Mouse (Mus musculus): Measurements from ENCODE around the gene Glrx5. TPM values are rescaled to one million over a fixed set of nuclear protein-coding genes. Genes with fewer than 3 reads are reported as not detected.

Gene Glrx5
- polyA plus RNA-seq, 1 experiment from 2014 or later: 184 TPM

DNA sequence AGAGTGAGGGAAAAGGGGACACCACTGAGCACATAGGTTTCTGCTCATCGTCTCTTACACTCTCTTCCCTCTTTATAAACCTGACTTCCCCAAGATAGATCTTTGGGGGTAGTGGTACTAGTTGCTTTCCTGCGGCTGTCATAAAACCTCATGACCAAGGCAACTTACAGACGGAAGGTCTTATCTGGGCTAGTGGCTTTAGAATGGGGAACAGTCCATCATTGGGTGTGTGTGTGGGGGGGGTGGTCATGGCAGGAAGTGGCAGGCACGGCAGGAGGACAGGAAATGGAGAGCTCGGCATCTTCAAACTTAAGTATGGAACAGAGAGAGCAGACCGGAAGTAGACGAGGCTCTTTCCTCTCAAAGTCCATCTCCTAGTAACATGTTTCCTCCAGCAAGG lies 32.6 kb downstream of the Glrx5 start:
- H3K36me3 ChIP-seq: no peaks in the 10 kb centered on the region
- no peak overlapping the region for H3K9ac ChIP-seq
- H3K27me3 ChIP-seq (replicated peaks): no peaks in the 10 kb centered on the region
- no peak for ATAC-seq (ENCODE audit: low FRiP score, low read depth)
- no peaks in the 10 kb centered on the region; the same call in 1 of the 2 replicates for H3K4me1 ChIP-seq
- H3K27ac ChIP-seq: no peak overlapping the region
- no peak overlapping the region for H3K4me2 ChIP-seq (replicated peaks)
- H3K9me3 ChIP-seq: no peaks in the 10 kb centered on the region
- 95% methylated on average over 7 of the region's 7 CpGs for WGBS
- H3K4me3 ChIP-seq: no peak overlapping the region

DNA sequence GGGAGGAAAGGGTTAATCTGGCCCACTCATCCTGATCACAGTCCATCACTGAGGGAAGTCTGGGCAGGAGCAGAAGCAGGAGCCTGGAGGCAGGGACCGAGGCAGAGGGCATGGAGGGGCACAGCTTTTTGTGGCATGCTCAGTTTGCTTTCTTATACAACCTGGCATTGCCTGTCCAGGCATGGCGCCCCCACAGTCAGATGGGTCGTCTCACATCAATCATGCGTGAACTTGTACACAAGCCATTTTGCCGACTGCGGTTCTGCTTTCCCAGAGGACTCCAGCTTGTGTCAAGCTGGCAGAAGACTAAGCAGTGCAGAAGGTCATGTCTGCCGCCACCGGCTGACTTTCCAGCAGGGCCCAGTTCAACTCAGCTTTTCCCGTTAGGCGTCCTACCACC lies 34.0 kb downstream of the Glrx5 start:
- H3K4me1 ChIP-seq: no peaks in the 10 kb centered on the region; the same call in 1 of the 2 replicates
- WGBS: 73% methylated on average over 10 of the region's 10 CpGs
- ATAC-seq (ENCODE audit: low FRiP score, low read depth): no peak
- H3K9me3 ChIP-seq: no peaks in the 10 kb centered on the region
- no peaks in the 10 kb centered on the region for H3K27me3 ChIP-seq (replicated peaks)
- H3K27ac ChIP-seq: no peak overlapping the region
- no peaks in the 10 kb centered on the region for H3K36me3 ChIP-seq
- H3K4me2 ChIP-seq (replicated peaks): no peak overlapping the region
- H3K9ac ChIP-seq: no peak overlapping the region
- H3K4me3 ChIP-seq: no peak overlapping the region

DNA sequence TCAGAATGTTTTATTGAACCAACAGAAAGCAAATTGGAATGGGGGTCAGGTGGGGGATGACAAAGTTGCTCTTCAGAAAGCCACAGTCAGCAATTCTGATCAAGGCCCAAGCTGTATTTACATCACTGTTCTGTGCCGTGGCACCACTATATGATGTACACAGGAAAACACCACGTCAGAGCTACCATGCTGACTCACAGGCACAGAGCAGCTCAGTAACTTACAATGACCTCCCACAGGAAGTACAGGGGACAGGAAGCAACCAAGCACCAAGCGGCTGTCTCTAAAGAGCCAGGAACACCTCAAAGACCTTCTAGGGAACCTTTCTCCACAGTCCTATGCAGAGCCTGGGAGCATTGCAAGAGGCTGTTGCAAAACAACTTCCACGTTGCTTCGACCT lies 36.4 kb downstream of the Glrx5 start:
- Histone ChIP-seq H3K9me3 (no peaks in the 10 kb centered on the region), H3K9ac (no peak overlapping the region), H3K27ac (no peak overlapping the region), H3K4me3 (no peak overlapping the region), H3K36me3 (no peaks in the 10 kb centered on the region), H3K4me1 (no peaks in the 10 kb centered on the region; the same call in 1 of the 2 replicates), H3K27me3 (replicated peaks) (no peaks in the 10 kb centered on the region), H3K4me2 (replicated peaks) (no peak overlapping the region)
- WGBS: 82% methylated on average over 5 of the region's 5 CpGs
- ATAC-seq (ENCODE audit: low FRiP score, low read depth): no peak

- Histone ChIP-seq H3K4me3 (no peak overlapping the region), H3K4me1 (no peaks in the 10 kb centered on the region; the same call in 1 of the 2 replicates), H3K36me3 (no peaks in the 10 kb centered on the region), H3K9me3 (no peaks in the 10 kb centered on the region), H3K27me3 (replicated peaks) (no peaks in the 10 kb centered on the region), H3K27ac (no peak overlapping the region), H3K4me2 (replicated peaks) (no peak overlapping the region), H3K9ac (no peak overlapping the region)
- no peak for ATAC-seq (ENCODE audit: low FRiP score, low read depth)
- 40% methylated on average over 9 of the region's 9 CpGs for WGBS
Measured at GRCm38 (mm10) chr12:105073708-105074107, 41.2 kb downstream of the Glrx5 start.

DNA sequence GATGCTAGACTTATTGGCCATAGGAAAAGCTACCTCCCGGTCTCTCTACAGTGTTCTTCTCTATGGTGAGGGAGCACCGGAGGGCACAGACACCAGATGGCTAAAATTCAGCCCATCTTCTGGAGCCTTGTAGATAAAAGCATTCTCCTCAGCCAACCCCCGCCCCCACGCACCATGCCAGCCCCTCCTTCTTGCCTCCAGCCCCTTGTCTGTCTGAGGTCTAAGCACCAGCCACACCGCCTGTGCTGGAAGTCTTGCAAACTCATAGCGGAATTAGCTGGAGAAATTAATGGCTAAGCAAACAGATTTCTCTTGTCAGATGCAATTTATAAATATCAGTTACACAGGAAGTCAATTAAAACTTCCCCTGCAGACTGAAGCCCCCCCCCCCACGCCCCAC lies 43.0 kb downstream of the Glrx5 start:
- no peak for ATAC-seq (ENCODE audit: low FRiP score, low read depth)
- Histone ChIP-seq H3K9me3 (no peaks in the 10 kb centered on the region), H3K27me3 (replicated peaks) (no peaks in the 10 kb centered on the region), H3K36me3 (no peaks in the 10 kb centered on the region), H3K4me3 (no peak overlapping the region), H3K4me2 (replicated peaks) (no peak overlapping the region), H3K4me1 (no peaks in the 10 kb centered on the region), H3K27ac (no peak overlapping the region), H3K9ac (no peak overlapping the region)
- WGBS: 63% methylated on average over 7 of the region's 7 CpGs

DNA sequence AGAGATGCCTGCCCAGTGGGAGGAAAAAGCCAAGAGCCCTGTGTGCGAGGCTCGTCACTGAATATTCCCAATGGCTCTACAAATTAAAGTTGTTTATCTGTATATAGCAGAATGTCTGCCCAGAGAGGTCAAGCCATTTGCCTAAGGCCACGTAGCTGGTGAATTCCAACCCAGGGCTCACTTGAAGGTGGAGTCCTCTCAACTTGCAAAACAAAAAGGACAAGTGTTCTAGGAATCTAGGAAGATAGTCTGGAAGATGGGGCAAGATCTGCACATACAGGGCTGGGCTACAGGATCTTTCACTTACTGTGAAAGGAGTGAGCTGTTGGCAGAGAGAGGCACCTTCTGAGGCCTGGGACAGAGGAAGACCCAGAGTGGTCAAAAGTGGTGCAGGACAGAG lies 44.0 kb downstream of the Glrx5 start:
- Histone ChIP-seq H3K27me3 (replicated peaks) (no peaks in the 10 kb centered on the region), H3K9ac (no peak overlapping the region), H3K4me3 (no peak overlapping the region), H3K27ac (no peak overlapping the region), H3K36me3 (no peaks in the 10 kb centered on the region), H3K9me3 (no peaks in the 10 kb centered on the region), H3K4me1 (no peaks in the 10 kb centered on the region), H3K4me2 (replicated peaks) (no peak overlapping the region)
- WGBS: 79% methylated on average over 3 of the region's 3 CpGs
- no peak for ATAC-seq (ENCODE audit: low FRiP score, low read depth)

- H3K4me2 ChIP-seq (replicated peaks): no peak overlapping the region
- ATAC-seq (ENCODE audit: low FRiP score, low read depth): no peak
- no peak overlapping the region for H3K9ac ChIP-seq
- H3K9me3 ChIP-seq: no peaks in the 10 kb centered on the region
- H3K27ac ChIP-seq: no peak overlapping the region
- no peak overlapping the region for H3K4me3 ChIP-seq
- H3K4me1 ChIP-seq: no peaks in the 10 kb centered on the region
- H3K36me3 ChIP-seq: no peaks in the 10 kb centered on the region
- H3K27me3 ChIP-seq (replicated peaks): no peaks in the 10 kb centered on the region
- 93% methylated on average over 2 of the region's 2 CpGs for WGBS
Measured at GRCm38 (mm10) chr12:105077232-105077631, 44.7 kb downstream of the Glrx5 start.

DNA sequence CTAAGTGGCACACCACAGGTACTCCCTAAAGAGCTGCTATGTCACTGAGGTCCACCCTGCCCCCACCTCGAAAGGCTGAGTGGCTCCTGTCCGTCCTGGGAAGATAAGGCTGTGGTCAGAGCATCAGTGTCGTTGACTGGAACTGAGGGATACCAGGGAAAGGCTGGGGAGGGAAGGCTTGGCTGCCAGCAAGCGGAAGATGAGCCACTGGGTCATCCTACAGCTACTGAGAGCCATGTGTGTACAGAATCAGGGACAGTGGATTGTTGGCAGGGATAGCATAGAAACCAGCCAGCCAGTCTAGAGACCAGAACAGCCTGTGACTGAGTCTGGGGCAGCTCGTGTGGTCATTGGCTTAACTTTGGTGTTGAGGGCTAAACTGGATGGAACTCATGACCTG lies 51.7 kb downstream of the Glrx5 start:
- Histone ChIP-seq H3K9ac (no peak overlapping the region), H3K4me1 (peaks cover 2% of the 10 kb centered on the region; the same call in 1 of the 2 replicates), H3K4me3 (no peak overlapping the region), H3K27ac (no peak overlapping the region), H3K36me3 (no peaks in the 10 kb centered on the region), H3K27me3 (replicated peaks) (no peaks in the 10 kb centered on the region), H3K9me3 (no peaks in the 10 kb centered on the region), H3K4me2 (replicated peaks) (no peak overlapping the region)
- WGBS: 77% methylated on average over 5 of the region's 5 CpGs
- ATAC-seq (ENCODE audit: low FRiP score, low read depth): no peak

- H3K9ac ChIP-seq: no peak overlapping the region
- 63% methylated on average over 6 of the region's 6 CpGs for WGBS
- ATAC-seq (ENCODE audit: low FRiP score, low read depth): no peak
- peaks cover 4% of the 10 kb centered on the region; the same call in 1 of the 2 replicates for H3K4me1 ChIP-seq
- no peaks in the 10 kb centered on the region for H3K9me3 ChIP-seq
- H3K27me3 ChIP-seq (replicated peaks): no peaks in the 10 kb centered on the region
- H3K36me3 ChIP-seq: no peaks in the 10 kb centered on the region
- no peak overlapping the region for H3K4me3 ChIP-seq
- no peak overlapping the region for H3K4me2 ChIP-seq (replicated peaks)
- no peak overlapping the region for H3K27ac ChIP-seq
Measured at GRCm38 (mm10) chr12:105084816-105085215, 52.3 kb downstream of the Glrx5 start.

- Histone ChIP-seq H3K4me3 (no peak overlapping the region), H3K4me1 (peaks cover 4% of the 10 kb centered on the region; the same call in 1 of the 2 replicates), H3K36me3 (no peaks in the 10 kb centered on the region), H3K9me3 (no peaks in the 10 kb centered on the region), H3K27me3 (replicated peaks) (no peaks in the 10 kb centered on the region), H3K9ac (no peak overlapping the region), H3K4me2 (replicated peaks) (no peak overlapping the region), H3K27ac (no peak overlapping the region)
- no peak for ATAC-seq (ENCODE audit: low FRiP score, low read depth)
- WGBS: 76% methylated on average over 12 of the region's 12 CpGs
Measured at GRCm38 (mm10) chr12:105085296-105085695, 52.8 kb downstream of the Glrx5 start.

- peaks cover 4% of the 10 kb centered on the region; the same call in 1 of the 2 replicates for H3K4me1 ChIP-seq
- 95% methylated on average over 6 of the region's 6 CpGs for WGBS
- no peaks in the 10 kb centered on the region for H3K36me3 ChIP-seq
- no peaks in the 10 kb centered on the region for H3K9me3 ChIP-seq
- ATAC-seq (ENCODE audit: low FRiP score, low read depth): no peak
- H3K9ac ChIP-seq: no peak overlapping the region
- H3K4me3 ChIP-seq: no peak overlapping the region
- H3K4me2 ChIP-seq (replicated peaks): no peak overlapping the region
- no peaks in the 10 kb centered on the region for H3K27me3 ChIP-seq (replicated peaks)
- no peak overlapping the region for H3K27ac ChIP-seq
Measured at GRCm38 (mm10) chr12:105086781-105087180, 54.3 kb downstream of the Glrx5 start.

DNA sequence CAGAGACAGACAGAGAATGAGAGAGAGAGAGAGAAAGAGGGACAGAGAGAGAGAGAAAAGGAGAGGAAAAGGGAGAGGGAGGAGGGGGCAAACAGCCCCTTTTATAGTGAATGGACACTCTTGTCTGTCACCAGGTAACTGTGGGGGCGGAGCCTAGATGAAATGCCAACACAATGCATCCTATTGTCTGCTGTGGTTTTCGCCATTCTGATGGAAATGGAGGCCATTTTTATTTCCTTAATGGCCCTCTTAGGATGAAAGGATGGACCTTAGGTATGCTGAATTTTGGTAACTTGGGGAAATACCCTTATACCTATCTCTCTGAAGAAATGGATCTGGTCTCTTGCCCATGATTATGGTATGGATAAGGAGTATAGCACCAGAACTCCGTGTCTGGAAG lies 54.9 kb downstream of the Glrx5 start:
- Histone ChIP-seq H3K36me3 (no peaks in the 10 kb centered on the region), H3K27me3 (replicated peaks) (no peaks in the 10 kb centered on the region), H3K9ac (no peak overlapping the region), H3K4me3 (no peak overlapping the region), H3K4me2 (replicated peaks) (no peak overlapping the region), H3K27ac (no peak overlapping the region), H3K4me1 (peaks cover 5% of the 10 kb centered on the region; the same call in 1 of the 2 replicates), H3K9me3 (no peaks in the 10 kb centered on the region)
- no peak for ATAC-seq (ENCODE audit: low FRiP score, low read depth)
- WGBS: 77% methylated on average over 3 of the region's 3 CpGs

DNA sequence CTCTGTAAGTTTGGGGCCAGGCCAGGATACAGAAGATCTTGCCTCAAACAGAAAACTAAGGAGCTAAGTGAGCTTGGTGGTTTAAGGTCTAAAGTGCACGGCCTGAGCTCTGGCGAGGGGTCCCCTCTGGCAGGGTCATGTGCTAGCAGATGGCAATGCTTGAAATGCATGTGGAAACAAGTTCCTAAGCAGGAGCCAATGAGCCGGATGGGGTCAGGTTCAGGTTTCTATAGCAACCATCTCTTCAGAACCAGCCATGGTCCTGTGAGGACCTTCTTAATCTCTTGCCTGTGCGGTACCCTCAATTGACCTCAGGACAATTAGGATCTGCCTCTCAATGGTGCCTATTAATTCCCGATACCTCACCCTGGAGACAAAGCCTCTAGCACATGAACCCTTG lies 56.7 kb downstream of the Glrx5 start:
- Histone ChIP-seq H3K27me3 (replicated peaks) (no peaks in the 10 kb centered on the region), H3K9me3 (no peaks in the 10 kb centered on the region), H3K4me2 (replicated peaks) (no peak overlapping the region), H3K4me1 (peaks cover 24% of the 10 kb centered on the region), H3K36me3 (no peaks in the 10 kb centered on the region), H3K27ac (no peak overlapping the region), H3K9ac (no peak overlapping the region), H3K4me3 (no peak overlapping the region)
- 42% methylated on average over 5 of the region's 5 CpGs for WGBS
- ATAC-seq (ENCODE audit: low FRiP score, low read depth): no peak
